Mouse (Mus musculus): ENCODE data around the gene Zfp335. TPM values are rescaled to one million over a fixed set of nuclear protein-coding genes. Genes with fewer than 3 reads are reported as not detected.

Gene Zfp335
- polyA plus RNA-seq (2014; fragmentation: Nextera tagmentation; extraction: Ambion mirVana): 8.0 and 10.0 TPM in 2 replicates

DNA sequence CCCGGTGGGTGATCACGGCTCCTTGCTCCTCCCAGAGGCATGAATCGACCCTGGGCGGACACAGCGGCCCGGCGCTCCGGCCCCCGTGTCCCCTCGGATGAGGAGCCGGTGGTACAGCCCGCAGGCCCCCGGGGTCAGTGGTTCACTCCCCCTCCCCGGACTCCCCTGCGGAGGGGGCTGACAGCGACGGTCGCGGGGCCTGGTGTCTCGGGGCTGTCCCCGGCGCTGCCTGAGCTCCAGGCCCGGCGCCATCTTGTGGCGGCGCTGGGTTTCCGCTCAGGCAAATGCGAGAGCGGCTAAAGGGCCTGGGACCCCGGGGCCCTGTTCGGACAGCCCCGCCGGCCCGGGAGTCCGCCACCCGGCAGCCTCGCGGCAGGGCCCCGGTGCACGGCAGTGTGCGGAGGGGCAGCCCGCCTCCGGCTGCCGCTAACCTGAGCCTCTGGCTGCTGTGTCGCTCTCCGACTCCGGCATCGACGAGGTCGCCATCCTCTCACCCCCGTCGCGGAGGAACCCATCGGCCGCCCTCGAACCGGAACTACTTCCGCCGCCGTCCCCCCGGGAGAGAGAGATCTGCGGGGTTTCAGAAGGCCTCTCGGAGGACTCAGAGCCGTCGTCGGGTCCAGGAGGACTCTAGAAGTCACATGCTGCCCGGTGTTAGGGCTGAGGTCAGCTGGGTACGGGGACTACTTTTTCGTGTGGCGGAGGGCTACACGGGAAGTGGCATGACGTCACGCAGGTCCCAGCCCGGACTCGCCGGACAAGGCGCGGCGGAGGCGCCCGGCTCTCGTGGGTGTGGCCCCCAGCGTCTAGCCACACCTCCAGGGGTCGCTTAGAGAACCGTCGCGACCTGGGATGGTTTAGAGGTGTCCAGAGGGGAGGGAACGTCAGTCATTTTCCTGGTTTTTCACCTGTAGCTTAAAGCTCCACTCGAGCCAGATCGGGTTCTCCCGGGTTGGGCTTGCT, at the start of gene Zfp335:
Zfp335 (minus strand) TSS at position 672 of the 963 bp plus-strand sequence.
- Histone ChIP-seq H3K27me3 (ENCODE audit: control insufficient read depth, insufficient read depth, low read length) (no peaks in the 10 kb centered on the region), H3K36me3 (replicated peaks; ENCODE audit: control insufficient read depth, insufficient read depth, low read depth, low read length) (peaks cover 23% of the 10 kb centered on the region), H3K4me3 (ENCODE audit: low read depth, low read length) (peak within 1 kb of the TSS; percentile 73), H3K9me3 (replicated peaks; ENCODE audit: control insufficient read depth, low read length) (peaks cover under 1% of the 10 kb centered on the region), H3K4me1 (ENCODE audit: control insufficient read depth, insufficient read depth, low read length) (no peaks in the 10 kb centered on the region), H3K9ac (replicated peaks; ENCODE audit: low read length) (peak within 1 kb of the TSS; percentile 98), H3K4me2 (ENCODE audit: low read depth, low read length) (peak within 1 kb of the TSS; percentile 83), H3K27ac (replicated peaks; ENCODE audit: low read depth, low read length) (peak within 1 kb of the TSS; percentile 98)
- peak; percentile 75 for ATAC-seq (replicated peaks; ENCODE audit: insufficient number of reproducible peaks, low FRiP score, low TSS enrichment, low read depth)
- peak; percentile 95 for DNase-seq (ENCODE audit: low spot score)
- under 1% methylated on average over 88 of the region's 91 CpGs for WGBS

DNA sequence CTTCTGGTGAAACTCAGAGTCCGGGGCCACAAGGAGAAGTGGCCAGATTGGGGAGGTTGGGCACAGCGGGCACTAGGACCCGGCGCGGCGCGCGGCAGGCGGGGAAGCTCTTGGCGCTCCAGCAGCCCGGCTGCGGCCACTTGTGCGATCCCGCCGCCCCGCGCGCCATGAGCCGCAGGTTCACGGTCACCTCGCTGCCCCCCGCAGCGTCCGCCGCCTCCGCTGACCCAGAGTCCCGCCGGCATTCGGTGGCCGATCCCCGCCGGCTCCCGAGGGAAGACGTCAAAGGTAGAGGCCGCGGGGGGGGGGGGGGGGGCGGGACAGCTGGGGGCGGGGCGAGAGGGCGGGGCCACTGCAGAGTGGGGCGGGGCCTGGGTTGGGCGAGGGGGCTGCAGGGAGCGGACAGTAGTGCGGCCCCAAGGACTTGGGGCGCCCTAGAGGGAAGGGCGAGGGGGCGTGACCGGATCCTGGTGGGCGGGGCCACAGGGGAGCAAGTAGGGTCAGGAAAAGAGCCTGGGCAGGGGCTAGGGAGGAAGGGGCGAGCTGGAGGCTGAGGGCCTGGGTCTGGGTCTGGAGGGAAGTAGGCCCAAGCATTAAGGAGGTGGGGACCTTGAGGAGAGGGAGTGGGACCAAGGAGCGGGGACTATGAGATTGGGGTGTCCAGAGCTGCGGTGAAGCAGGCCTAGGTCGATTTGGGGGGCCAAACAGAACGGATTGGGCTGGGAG, 49.3 kb upstream of the Zfp335 start, which contains the start of gene Slc12a5:
Slc12a5 (plus strand) TSS at position 87 of the 726 bp plus-strand sequence.
- Histone ChIP-seq H3K36me3 (replicated peaks; ENCODE audit: control insufficient read depth, insufficient read depth, low read depth, low read length) (no peaks in the 10 kb centered on the region), H3K27me3 (ENCODE audit: control insufficient read depth, insufficient read depth, low read length) (peaks cover 2% of the 10 kb centered on the region; the same call in 1 of the 2 replicates), H3K9ac (replicated peaks; ENCODE audit: low read length) (peak within 1 kb of the TSS; percentile 54), H3K4me2 (ENCODE audit: low read depth, low read length) (peak within 1 kb of the TSS; percentile 34), H3K4me3 (ENCODE audit: low read depth, low read length) (peak within 1 kb of the TSS; percentile 58), H3K27ac (replicated peaks; ENCODE audit: low read depth, low read length) (no peak within 1 kb of the TSS), H3K4me1 (ENCODE audit: control insufficient read depth, insufficient read depth, low read length) (no peaks in the 10 kb centered on the region), H3K9me3 (replicated peaks; ENCODE audit: control insufficient read depth, low read length) (no peaks in the 10 kb centered on the region; the same call in 1 of the 2 replicates)
- under 1% methylated on average over 36 of the region's 54 CpGs for WGBS
- peak; percentile 86 for DNase-seq (ENCODE audit: low spot score)
- peak; percentile 74 for ATAC-seq (replicated peaks; ENCODE audit: insufficient number of reproducible peaks, low FRiP score, low TSS enrichment, low read depth)

DNA sequence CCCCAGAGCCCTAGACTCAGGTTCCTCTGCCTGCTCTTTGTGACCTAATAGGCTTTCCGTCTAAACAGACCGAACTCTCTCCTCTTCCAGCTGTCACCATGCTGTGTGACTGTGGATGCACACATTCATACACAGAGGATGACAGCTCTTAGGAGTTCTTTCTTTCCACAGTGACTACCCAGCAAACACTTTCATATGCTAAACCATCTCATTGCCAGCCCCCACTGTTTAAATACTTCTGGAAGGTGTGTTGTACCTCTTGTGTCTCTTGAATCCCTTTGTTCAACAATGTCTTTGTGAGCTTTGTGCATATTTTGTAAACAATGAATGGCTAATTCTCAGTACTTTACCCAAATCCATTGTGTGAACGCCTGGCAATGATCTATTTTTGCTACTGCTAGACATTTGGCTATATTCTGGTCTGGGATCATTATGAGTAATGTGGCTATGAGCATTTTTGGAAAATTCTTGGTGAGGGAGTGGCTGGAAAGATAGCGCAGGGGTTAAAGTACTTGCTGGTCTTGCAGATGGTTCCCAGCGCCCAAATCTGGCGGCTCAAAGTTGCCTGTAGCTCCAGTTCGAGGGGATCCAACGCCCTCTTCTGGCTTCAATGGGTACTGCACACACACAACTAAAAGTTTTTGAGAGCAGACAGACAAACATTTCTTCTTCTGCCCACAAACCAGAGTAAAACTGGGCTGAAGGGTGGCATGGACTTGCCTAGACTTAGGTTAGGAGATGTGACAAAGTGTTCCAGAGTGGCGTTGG, 46.2 kb upstream of the Zfp335 start:
- Histone ChIP-seq H3K4me1 (ENCODE audit: control insufficient read depth, insufficient read depth, low read length) (no peaks in the 10 kb centered on the region), H3K4me2 (ENCODE audit: low read depth, low read length) (no peak overlapping the region), H3K36me3 (replicated peaks; ENCODE audit: control insufficient read depth, insufficient read depth, low read depth, low read length) (no peaks in the 10 kb centered on the region), H3K9ac (replicated peaks; ENCODE audit: low read length) (no peak overlapping the region), H3K27ac (replicated peaks; ENCODE audit: low read depth, low read length) (no peak overlapping the region), H3K9me3 (replicated peaks; ENCODE audit: control insufficient read depth, low read length) (no peaks in the 10 kb centered on the region; the same call in 1 of the 2 replicates), H3K27me3 (ENCODE audit: control insufficient read depth, insufficient read depth, low read length) (peaks cover 8% of the 10 kb centered on the region; the same call in 1 of the 2 replicates), H3K4me3 (ENCODE audit: low read depth, low read length) (no peak overlapping the region)
- ATAC-seq (replicated peaks; ENCODE audit: insufficient number of reproducible peaks, low FRiP score, low TSS enrichment, low read depth) (no peak), DNase-seq (ENCODE audit: low spot score) (no peak)
- 68% methylated on average over 9 of the region's 9 CpGs for WGBS

DNA sequence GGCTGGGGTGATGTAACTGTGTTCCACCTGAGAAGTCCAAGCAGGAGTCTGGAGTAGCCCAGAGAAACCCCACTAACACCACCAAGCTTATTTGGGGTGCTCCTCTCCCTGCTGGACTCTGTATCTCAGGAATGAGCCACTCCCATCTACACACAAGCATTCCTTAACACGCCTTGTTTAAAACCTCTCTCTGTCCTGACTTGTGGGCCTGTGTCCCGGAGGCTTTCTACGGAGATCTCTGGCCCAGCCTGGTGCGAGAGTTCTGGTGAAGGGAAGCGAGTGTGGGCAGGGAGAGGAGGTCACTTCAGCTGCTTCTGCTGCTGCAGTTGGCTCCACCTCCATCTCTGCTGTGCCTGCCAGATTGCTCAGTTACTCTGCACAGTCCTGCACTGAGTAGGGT, 44.6 kb upstream of the Zfp335 start:
- Histone ChIP-seq H3K9ac (replicated peaks; ENCODE audit: low read length) (no peak overlapping the region), H3K9me3 (replicated peaks; ENCODE audit: control insufficient read depth, low read length) (no peaks in the 10 kb centered on the region; the same call in 1 of the 2 replicates), H3K4me2 (ENCODE audit: low read depth, low read length) (no peak overlapping the region), H3K4me1 (ENCODE audit: control insufficient read depth, insufficient read depth, low read length) (no peaks in the 10 kb centered on the region), H3K27ac (replicated peaks; ENCODE audit: low read depth, low read length) (no peak overlapping the region), H3K4me3 (ENCODE audit: low read depth, low read length) (no peak overlapping the region), H3K27me3 (ENCODE audit: control insufficient read depth, insufficient read depth, low read length) (peaks cover 17% of the 10 kb centered on the region), H3K36me3 (replicated peaks; ENCODE audit: control insufficient read depth, insufficient read depth, low read depth, low read length) (no peaks in the 10 kb centered on the region)
- DNase-seq (ENCODE audit: low spot score) (no peak), ATAC-seq (replicated peaks; ENCODE audit: insufficient number of reproducible peaks, low FRiP score, low TSS enrichment, low read depth) (no peak)
- WGBS: 61% methylated on average over 5 of the region's 5 CpGs

DNA sequence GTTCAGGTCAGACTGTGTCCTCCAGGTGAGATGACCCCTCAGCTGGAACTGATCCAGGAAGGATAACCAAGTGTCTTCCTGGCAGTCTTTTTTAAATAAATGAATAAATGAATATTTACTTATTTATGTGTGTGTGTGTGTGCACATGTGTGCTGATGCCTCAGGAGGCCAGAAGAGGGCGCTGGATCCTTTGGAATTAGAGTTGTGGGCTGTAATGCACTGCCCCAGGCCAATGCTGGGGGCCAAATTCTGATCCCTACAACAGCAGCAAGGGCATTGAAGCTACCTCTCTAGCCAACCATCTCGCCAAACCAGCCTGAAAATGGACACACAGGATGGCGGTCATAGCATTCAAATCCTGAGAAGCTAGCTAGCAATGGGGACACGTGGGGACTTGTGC, 44.2 kb upstream of the Zfp335 start:
- ATAC-seq (replicated peaks; ENCODE audit: insufficient number of reproducible peaks, low FRiP score, low TSS enrichment, low read depth): no peak
- 70% methylated on average over 4 of the region's 4 CpGs for WGBS
- Histone ChIP-seq H3K9me3 (replicated peaks; ENCODE audit: control insufficient read depth, low read length) (no peaks in the 10 kb centered on the region; the same call in 1 of the 2 replicates), H3K4me3 (ENCODE audit: low read depth, low read length) (no peak overlapping the region), H3K4me2 (ENCODE audit: low read depth, low read length) (no peak overlapping the region), H3K4me1 (ENCODE audit: control insufficient read depth, insufficient read depth, low read length) (no peaks in the 10 kb centered on the region), H3K9ac (replicated peaks; ENCODE audit: low read length) (no peak overlapping the region), H3K36me3 (replicated peaks; ENCODE audit: control insufficient read depth, insufficient read depth, low read depth, low read length) (no peaks in the 10 kb centered on the region), H3K27me3 (ENCODE audit: control insufficient read depth, insufficient read depth, low read length) (peaks cover 22% of the 10 kb centered on the region), H3K27ac (replicated peaks; ENCODE audit: low read depth, low read length) (no peak overlapping the region)
- no peak for DNase-seq (ENCODE audit: low spot score)

DNA sequence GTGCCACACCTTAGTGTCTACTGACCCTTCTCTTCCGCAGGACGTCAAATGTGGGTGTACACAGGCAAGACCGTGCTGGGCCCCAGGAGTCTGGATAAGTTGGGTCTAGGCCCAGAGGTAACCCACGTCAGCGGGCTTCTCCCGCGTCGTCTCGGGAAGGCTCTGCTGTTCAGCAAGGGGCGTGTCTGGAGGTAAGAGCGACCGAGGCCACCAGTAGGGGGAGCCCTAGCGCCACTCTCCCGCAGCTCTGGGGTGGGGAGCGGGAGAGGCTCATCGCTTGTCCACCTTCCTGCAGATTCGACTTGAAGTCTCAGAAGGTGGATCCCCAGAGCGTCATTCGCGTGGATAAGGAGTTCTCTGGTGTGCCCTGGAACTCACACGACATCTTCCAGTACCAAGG, 41.7 kb upstream of the Zfp335 start:
- Histone ChIP-seq H3K9ac (replicated peaks; ENCODE audit: low read length) (no peak overlapping the region), H3K36me3 (replicated peaks; ENCODE audit: control insufficient read depth, insufficient read depth, low read depth, low read length) (no peaks in the 10 kb centered on the region), H3K27ac (replicated peaks; ENCODE audit: low read depth, low read length) (no peak overlapping the region), H3K4me1 (ENCODE audit: control insufficient read depth, insufficient read depth, low read length) (0 out of 2 replicates have a peak, but pooled peaks cover under 1% of the 10 kb centered on the region), H3K9me3 (replicated peaks; ENCODE audit: control insufficient read depth, low read length) (no peaks in the 10 kb centered on the region; the same call in 1 of the 2 replicates), H3K4me2 (ENCODE audit: low read depth, low read length) (no peak overlapping the region), H3K27me3 (ENCODE audit: control insufficient read depth, insufficient read depth, low read length) (peaks cover 47% of the 10 kb centered on the region), H3K4me3 (ENCODE audit: low read depth, low read length) (no peak overlapping the region)
- 1% methylated on average over 21 of the region's 21 CpGs for WGBS
- ATAC-seq (replicated peaks; ENCODE audit: insufficient number of reproducible peaks, low FRiP score, low TSS enrichment, low read depth): peak; percentile 68
- peak; percentile 88 for DNase-seq (ENCODE audit: low spot score)

DNA sequence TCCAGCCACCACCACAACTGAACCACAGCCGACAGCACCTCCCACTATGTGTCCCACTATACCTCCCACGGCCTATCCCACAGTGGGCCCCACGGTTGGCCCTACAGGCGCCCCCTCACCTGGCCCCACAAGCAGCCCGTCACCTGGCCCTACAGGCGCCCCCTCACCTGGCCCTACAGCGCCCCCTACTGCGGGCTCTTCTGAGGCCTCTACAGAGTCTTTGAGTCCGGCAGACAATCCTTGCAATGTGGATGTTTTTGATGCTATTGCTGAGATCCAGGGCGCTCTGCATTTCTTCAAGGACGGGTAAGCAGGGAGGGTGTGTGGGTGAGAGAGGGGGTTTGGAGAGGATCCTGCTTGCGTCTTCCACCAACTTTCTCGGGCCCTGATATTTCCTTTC, 40.9 kb upstream of the Zfp335 start:
- 0 out of 2 replicates have a peak, but pooled peaks cover 2% of the 10 kb centered on the region for H3K4me1 ChIP-seq (ENCODE audit: control insufficient read depth, insufficient read depth, low read length)
- no peaks in the 10 kb centered on the region for H3K36me3 ChIP-seq (replicated peaks; ENCODE audit: control insufficient read depth, insufficient read depth, low read depth, low read length)
- ATAC-seq (replicated peaks; ENCODE audit: insufficient number of reproducible peaks, low FRiP score, low TSS enrichment, low read depth): no peak
- H3K9ac ChIP-seq (replicated peaks; ENCODE audit: low read length): no peak overlapping the region
- no peak overlapping the region for H3K27ac ChIP-seq (replicated peaks; ENCODE audit: low read depth, low read length)
- no peak overlapping the region; the same call in 1 of the 2 replicates for H3K4me2 ChIP-seq (ENCODE audit: low read depth, low read length)
- DNase-seq (ENCODE audit: low spot score): no peak
- 41% methylated on average over 13 of the region's 13 CpGs for WGBS
- H3K9me3 ChIP-seq (replicated peaks; ENCODE audit: control insufficient read depth, low read length): no peaks in the 10 kb centered on the region; the same call in 1 of the 2 replicates
- H3K27me3 ChIP-seq (ENCODE audit: control insufficient read depth, insufficient read depth, low read length): peaks cover 52% of the 10 kb centered on the region
- no peak overlapping the region for H3K4me3 ChIP-seq (ENCODE audit: low read depth, low read length)
